Mouse (Mus musculus) right cerebral cortex, postnatal 36 days (tissue): Measurements from ENCODE around the gene Usp30.
A peak's percentile ranks its signal among the peaks of the same experiment; 100 is the strongest.

Source experiments
- DNase-seq, 2 experiments: peaks; one replicate each; pipeline ENCODE4 v3.0.0; 2022; ENCODE audit warnings: low spot score in 2 of 2, mixed read lengths in 1 of 2

Gene Usp30

DNA sequence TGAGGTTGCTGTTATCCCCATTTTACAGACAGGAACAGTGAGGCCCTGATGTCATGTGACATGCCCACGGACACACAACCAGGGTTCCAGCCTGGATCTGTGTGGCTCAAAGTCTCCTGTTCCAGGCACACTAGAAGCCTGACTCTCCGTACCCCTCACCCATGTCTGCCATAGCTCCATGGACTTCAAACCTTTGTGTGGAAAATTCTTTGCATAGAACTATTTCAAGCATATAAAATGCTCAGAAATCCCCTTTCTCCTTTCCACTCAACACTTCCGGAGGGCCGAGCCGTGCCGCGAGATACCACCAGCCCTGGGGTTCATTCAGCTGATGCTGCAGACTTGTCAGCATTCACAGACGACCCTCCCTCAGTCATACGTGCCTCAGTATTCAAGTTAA lies 2.3 kb downstream of the Usp30 start:
- DNase-seq = no peak

DNA sequence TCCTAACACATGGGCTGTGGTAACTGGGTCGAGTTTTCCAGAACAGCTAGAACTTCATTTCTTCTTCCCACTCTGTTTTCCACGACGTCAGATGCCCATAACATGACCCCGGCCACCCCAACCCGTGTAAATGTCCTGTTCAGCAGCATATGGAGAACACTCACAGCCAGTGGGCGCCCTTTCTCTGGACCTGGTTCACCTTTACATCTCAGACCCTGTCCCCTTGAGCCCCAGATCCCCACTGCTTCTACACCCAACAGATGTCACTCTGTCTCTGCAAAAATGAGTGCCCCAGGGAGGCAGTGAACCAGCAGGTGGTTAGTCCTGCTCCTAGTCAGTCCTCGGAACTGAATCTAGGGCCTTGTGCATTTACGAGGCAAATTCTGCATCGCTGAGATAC lies 2.7 kb downstream of the Usp30 start:
- DNase-seq = no peak

DNA sequence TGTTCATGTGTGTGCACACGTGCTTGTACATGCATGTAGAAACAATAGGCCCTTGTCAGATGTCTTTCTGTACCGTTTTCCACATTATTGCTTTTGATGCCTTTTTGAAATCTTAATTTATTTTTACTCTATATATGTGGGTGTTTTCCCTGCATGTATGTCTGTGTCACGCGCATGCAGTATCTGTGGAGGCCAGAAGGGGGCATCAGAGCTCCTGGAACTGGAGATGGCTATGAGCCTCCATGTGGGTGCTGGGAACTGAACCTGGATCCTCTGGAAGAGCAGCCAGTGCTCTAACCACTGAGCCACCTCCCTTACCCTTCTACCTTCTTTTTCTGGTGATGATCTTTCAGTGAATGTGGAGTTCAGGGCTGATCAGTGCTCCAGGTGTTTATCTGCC lies 5.6 kb downstream of the Usp30 start:
- DNase-seq = no peak

DNA sequence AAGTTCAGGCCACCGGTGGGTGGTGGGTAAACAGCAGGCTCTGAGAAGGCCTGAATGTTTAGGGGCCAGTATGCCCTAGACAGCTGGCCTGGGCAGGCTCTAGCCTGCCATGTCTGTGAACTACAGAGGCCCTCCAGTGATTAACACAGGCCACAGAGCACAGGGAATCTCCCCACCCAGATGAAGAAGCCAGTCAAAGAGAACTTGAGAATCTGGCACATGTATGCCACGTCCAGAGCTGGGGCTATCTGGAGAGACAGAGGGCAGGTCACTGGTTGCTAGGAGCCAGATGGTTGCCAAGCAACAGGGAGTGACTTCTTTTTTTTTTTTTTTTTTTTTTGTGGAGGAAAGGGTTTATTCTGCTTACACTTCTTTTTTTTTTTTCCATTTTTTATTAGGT lies 7.0 kb downstream of the Usp30 start:
- DNase-seq = no peak

DNA sequence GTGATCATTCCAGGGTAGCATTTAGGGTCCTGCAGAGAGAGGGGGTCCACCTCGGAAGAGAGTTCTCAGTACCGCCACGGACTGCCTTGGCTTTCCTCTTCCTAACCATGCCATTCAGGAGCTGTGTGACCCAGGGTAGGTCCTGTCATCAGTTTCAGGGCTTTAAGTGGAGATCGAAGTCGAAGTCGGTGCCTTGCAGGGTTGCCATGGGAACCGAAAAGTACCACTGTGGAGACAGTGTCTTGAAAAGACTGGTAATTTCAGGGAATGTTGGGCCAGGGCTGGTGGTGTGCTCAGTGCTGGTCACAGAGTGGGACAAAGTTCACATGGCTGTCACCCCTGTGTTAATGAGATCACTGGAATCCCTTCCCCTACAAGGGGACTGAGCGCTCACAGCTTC lies 11.7 kb downstream of the Usp30 start:
- no peak for DNase-seq

DNA sequence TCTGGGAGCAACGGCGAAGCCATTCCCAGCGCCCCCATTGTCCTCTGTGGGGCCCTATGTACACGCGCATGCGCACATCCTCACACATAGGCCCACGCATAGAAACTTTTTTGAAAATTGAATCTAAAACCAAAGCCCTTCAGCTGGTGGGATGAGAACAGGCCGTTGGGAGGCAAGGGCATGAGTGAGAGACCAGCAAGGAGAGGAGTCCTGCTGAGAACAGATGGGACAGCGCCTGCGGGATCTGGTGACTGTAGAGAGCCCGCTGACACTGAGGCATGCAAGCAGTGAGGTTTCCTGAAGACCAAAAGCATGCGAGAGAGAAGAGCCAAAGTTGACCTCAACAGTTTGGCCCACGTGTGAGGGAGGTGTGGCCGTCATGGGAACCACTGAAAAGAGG lies 20.2 kb downstream of the Usp30 start:
- DNase-seq = no peak

DNA sequence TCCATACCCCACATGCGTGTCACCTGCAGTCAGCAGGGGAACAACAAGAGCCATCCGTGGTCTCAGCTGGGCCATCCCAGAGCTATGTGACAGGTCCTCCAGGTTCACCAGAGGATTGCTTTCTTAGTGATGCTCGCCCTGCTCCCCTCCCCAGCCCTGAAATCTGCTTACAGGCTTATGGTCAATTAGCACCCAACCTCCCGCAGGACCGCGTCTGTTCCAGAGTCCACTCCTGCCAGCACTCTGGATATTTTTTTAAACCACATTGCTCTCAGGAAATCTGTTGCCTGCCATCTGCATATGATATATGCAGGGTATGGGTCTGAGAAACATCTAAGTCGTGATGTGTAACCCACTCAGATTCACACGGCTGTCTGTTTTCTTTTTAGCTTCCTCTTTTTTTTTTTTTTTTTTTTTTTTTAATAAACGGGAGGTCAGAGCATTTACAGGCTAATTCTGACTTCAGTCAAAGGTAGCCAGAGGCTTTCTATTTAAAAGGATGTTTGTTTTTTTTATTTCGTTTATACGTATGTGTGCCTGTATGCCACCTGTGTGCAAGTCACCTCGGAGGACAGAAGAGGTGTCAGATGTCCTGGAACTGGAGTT lies 22.7 kb downstream of the Usp30 start:
- DNase-seq = peak in 1 of 2 experiments; percentile 51

DNA sequence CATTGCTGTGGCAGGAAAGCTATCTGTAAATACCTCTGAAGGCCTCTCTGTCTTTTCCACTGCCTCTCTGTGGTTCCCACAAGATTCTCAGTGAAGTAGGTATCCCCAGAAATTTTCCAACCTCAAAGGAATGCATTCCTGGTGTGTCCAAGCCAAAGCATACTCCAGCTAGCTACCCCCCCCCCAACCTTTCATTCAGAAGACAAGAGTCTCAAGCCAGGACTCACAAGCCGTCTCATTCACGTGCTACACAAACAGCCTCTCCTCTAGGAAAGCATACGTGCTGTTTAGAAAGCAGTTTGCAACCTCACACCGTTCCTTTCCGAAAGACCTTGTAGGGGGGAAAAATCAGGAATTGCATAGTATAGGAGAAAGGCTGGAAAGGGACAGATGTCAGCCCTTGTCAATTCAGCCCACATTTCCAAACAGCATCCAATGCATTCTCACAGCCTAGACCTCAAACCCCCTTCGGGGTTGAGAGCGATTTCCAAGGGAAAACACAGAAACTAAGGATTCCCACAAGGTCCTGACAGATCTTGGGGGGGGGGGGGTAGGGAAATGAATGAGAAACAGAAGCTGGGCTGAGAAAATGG lies 25.3 kb downstream of the Usp30 start:
- no peak for DNase-seq

DNA sequence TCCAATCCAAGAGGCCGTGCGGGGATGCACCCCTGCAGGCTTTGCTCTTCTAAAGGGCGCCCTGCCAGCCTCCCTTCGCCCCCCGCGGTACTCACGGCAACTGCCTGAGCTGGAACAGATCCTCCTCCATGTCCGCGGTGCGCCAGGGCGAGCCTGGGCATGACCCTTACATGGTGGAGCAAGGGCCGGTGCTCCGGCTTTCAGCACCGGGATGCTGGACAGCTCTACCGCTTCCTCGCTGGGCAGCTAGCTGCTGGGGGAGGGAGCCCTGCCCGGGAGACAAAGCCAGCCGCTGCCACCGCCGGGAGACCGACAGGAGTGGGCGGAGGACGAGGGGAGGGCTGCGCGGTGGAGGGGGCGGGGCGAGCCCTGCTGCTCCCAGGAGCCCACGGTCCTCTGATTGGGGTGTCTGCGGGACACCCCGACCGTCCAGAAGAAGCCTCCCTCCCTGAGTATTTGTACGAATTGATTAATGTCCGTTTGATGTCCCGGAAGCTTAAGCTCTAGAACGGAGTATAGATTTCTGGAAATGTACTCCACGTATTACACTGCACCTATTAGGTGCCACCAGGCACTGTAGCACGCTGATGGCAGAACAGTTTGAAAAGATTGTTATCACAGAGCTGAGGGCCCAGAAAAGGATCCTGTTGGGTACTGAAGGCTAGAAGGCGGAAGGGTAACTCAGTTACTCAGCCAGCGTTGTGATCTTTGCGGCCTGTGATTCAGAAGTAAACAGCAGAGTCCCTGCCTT lies 26.0 kb downstream of the Usp30 start, which contains the start of gene Svop:
TSS of gene Svop (minus strand) at position 514 of the 751 bp plus-strand sequence.
- DNase-seq = peak; percentile 68 to 76

DNA sequence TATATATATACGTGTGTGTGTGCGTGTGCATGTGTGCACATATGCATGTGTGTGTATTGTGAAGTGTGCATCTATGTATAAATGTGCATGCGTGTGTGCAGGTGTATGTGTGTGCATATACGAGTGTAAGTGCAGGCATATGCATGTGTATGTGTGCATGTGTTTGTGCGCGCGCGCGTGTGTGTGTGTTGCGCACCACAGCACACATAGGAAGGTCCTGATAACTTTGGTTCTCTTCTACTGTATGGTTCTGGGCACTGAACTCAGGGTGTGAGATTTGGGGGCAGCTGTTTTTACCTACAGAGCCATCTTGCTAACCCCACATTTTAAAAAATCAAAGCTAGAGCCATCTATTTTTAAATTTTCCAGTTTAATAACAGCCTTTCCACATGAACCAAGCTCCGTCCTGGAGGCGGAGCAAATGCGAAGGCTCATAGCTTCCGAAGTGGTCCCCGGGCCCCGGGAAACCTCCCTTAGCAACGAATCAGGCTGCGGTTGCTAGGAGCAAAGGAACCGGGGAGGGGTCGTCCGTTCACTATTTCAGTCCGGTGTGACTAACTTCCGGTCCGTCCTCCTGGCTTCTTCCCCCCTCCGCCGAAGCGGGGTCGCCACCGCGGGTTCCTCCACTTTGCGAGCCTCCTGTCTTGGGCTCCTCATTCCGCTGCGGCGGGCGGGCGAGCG lies 34.6 kb downstream of the Usp30 start:
- peak; percentile 89 for DNase-seq

DNA sequence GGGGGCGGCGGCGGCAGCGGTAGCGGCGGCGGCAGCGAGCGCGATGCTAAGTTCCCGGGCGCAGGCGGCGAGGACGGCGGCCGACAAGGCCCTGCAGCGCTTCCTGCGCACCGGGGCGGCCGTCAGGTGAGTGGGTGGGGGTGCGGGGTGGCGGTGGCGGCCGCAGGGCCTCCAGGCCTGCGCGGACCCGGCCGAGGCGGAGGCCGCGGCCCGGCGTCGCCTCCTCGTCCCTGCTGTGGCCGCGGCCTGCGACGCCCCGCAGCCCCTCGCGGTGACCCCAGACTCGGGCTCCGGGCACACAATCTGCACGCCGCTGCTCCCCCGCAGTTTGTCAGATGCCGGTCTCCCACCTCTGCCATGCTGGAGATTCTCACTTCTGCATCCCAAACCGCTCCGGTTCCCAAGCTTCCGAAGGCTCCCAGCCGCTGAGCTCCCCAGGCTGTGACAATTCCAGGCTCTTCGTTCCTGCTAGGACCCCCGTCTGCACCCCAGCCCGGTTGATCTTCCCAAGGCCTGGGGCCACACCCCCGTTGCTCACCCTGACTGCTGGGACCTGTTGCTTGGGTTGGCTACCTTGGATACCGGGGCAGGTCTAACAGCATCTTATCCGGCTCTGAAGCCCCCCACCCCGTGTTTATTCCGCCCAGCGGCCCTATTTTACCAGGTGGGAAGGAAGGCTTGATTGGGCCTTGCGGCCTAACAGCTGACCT lies 35.3 kb downstream of the Usp30 start:
- DNase-seq = no peak

DNA sequence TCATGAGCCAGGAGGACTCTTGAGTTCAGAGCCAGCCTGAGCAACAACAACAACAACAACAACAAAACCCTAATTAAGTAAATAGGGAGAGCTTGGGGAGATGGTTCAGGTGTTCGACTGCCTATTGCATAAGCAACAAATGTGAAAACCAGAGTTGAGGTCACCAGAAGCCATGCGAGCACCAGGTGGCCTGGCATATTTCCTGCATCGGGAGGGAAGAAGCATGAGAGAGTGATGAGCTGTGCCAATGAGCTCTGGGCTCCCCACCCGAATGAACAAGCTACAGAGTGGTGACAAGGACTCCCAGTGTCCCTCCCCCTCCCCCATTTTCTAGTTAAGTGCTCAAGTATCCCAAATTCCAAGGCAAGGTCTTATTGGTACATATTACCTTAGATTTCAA lies 36.6 kb downstream of the Usp30 start:
- DNase-seq = no peak

DNA sequence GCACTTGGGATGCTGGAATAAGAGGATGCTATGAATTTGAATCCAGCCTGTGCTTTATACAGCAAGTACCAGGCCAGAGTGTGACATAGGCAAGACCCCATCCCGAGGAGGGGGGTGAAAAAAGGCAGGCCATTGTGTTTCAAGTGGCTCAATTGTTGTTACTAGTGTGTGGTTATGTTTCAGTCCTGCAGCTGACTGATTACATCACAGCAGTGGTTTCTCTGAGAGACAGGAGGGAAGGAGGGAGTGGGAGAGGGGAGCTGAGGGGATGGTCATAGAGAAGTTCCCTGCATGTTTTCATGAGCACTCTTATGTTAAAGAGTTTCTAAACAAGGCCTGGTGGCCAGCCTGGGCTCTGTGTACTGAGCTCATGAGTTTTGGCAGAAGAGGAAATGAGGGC lies 37.5 kb downstream of the Usp30 start:
- no peak for DNase-seq

DNA sequence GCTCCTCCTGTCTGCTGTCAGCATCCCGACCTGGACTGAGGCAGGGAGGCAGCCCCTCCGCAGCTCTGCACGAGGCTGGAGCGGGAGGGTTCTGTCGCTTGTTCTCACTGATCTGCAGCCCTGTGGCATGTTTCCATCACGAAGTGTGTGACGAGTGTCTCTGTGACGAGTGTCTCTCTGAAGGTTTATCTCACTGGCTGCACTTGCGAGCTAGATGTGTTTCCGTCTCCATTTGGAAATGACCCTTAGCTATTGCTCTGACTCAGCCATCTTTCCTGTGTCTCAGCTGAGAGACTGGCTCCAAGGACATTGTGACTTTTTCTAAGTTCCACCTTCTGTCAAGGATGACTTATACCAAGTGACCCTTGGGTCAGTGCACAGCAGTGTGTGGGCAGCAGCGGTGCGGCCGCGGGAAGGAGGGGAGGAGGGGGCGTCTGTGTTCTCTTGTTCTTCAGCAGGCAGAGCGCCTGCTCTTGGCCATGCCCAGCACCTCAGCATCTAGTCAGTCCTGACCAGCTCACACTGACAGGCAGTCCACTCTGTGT lies 41.2 kb downstream of the Usp30 start:
- no peak for DNase-seq

DNA sequence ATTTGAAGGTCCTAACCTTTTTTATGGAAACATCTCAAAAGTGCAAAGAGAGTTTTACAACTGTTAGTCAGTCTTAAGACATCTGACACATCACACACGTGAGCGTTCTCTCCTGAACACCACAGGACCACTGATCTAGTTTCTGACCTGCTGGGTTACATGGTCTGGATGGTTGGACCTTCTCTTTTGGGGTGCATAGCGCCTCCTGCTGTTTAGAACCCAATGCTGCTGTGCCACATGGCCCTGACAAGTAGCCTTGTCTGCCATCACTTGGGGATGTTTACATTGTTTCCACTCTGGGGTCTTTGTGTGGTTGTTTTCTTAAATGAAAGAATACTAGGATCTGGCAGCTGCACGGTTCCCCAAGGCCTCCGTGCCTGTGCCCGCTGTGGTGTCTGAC lies 48.1 kb downstream of the Usp30 start:
- no peak for DNase-seq

DNA sequence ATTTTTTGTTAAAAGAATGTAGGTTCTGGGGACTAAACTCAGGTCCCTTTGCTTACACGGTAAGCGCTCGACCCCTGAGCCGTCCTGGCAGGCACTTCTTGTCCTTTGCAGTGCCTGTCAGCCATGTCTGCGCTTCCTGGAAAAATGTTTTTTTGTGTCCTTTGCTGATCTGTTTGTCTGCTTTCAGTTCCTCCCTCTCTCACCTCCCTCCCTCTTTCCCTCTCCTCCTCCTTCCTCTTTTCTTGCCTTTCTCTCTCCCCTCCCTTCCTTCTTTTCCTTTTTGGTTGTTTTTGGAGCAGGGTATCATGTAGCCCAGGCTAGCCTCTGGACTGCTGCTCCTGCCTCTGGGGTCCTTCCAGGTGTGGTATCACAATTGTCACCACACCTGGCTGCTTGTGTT lies 49.8 kb downstream of the Usp30 start:
- DNase-seq = no peak

DNA sequence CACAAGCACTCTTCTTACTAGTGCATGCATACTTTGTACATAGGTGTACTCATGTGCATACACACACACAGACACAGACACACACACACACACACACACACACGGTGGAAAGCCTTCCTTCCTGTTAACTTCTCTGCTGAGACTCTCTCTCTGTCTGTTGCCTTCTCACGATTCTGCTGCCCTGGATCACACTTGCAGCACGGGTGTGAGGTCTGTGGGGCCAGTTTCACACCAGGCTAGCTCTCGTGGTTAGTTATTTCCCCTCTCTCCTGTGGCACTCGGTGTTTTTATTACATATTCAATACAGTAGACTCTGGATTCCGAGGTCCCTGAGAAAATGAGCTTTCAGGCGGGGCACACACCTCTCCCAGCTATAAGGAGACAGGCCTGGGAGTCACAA lies 51.3 kb downstream of the Usp30 start:
- no peak for DNase-seq

DNA sequence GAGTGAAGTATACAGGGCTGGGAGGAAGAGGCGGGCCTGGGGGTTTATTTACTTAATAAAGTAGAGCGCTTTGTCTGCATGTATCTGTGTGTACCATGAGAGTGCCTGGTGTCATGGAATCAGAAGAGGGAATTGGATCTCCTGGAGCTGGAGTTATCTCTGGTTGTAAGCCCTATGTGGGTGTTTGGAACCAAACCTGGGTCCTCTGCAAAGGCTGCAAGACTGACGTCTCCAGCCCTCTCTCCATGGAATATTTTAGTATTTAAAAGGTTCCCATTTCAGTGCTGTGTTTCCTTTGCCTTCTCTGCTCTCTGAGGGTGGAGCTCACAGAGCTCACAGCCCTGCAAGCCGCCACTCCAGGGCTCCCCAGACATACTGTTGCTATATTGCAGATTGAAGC lies 54.5 kb downstream of the Usp30 start:
- peak in 1 of 2 experiments; percentile 35 for DNase-seq

DNA sequence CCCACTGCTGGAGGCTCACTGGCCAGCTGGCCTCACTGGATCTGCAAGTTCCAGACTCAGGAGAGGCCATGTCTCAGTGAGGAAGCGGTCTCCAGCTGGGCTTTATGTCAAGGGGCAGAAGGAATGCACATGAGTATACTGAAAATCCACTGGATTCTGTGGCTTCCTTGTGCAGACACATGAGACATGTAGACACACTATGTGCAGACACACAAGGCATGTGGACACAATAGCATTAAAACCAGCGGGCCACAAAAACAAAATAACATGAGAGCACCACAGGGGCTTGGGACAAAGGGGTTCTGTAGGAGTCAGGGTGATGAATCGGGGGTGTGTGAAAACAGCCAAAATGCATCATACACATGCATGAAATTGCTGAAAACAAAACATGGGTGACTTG lies 60.7 kb downstream of the Usp30 start:
- DNase-seq = no peak

DNA sequence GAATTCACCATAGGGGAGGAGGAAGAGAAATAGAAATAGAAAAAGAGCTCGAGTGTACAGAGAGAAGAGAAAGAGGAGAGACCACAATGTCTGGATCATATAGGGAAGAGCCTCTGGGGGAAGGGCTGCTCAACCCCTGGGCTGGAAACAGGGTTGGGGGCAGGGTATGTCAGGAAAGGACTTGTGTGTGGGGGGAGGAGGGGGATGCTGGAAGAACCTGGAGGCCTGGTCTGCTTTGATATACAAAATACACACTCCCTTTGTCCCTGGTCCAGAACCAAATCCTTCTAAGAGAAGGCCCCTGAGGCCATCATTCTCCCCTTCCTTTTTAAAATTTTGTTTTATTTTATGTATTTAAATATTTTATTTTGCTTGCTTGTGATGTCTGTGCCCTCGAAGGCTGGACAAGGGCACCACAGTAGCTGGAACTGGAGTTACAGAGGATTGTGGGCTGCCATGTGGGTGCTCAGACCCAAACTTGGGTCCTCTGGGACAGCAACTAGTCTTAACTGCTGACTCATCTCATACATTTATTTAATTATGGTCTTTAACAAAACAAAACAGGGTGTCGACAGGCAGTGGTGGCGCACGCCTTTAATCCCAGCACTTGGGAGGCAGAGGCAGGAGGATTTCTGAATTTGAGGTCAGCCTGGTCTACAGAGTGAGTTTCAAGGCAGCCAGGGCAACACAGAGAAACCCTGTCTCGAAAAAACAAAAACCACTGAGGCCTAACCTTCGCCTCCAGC lies 61.4 kb downstream of the Usp30 start:
- no peak for DNase-seq
